Mouse (Mus musculus) granulocyte monocyte progenitor cell, adult 5-6 weeks (primary cell): ENCODE measurements around the gene Duxf3. TPM values are rescaled to one million over a fixed set of nuclear protein-coding genes. Genes with fewer than 3 reads are reported as not detected.
"Not testable (repeated sequence)": the region's sequence is repeated elsewhere in the genome, so short reads cannot be mapped to it uniquely, and the experiment has no call there.

Experiments
- ATAC-seq: replicated peaks from 2 replicates; pipeline ENCODE4 v1.8.0; 2016; ENCODE audit warnings: mild to moderate bottlenecking, moderate TSS enrichment, inconsistent platforms; ENCODE audit not compliant: poor library complexity, severe bottlenecking
- total RNA-seq, 2 experiments: library from RNA; stranded (forward) in 1 of 2; stranded (reverse) in 1 of 2; fragments of 200-712, 200-1000 nt in 1 of 2; fragments of >200 nt in 1 of 2; fragmentation: Nextera tagmentation in 1 of 2; gene quantifications; 2 replicates each; pipeline ENCODE4 v1.2.3; 2014 to 2017

The Duxf3 gene
- total RNA-seq, 2 experiments from 2014 or later: not detected

DNA sequence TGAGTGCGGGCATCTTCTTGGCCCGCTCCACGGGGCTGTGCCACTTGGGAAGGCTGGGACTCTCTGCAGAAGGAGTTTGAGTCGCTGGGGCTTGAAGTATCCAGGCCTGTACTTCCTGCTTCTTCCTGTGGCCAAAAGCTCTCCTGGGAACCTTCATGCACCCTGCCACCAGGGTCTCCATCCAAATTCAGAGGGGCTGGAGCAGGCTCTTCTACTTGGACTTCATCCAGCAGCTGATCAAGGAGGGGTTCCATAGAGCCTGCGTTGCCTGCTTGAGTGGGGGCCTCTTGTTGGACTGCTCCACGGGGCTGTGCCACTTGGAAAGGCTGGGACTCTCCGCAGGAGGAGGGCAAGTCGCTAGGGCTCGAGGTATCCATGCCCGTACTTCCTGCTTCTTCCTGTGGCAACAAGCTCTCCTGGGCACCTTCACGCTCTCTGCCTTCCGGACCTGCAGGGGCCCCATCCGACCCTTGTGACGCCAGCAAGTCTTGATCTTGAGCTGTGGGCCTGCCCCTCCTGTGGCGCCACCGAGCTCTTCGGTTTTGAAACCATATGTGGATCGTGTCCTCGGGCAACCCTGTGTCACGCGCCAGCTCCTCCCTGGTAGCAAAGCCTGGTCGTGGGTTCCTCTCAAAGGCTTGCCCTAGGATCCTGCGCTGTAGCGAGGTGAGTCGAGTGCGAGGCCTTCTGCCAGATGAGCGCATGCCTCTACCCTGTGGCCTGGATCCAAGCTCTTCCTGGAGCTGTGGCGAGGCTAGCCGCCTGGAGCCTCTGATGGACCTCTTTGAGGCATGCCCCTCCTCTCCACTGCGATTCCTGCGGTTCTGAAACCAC lies 8.3 kb downstream of the Duxf3 start:
- not testable (repeated sequence) for ATAC-seq

GRCm38 (mm10) chr10:58223161-58223560 lies 9.3 kb downstream of the Duxf3 start:
- not testable (repeated sequence) for ATAC-seq

DNA sequence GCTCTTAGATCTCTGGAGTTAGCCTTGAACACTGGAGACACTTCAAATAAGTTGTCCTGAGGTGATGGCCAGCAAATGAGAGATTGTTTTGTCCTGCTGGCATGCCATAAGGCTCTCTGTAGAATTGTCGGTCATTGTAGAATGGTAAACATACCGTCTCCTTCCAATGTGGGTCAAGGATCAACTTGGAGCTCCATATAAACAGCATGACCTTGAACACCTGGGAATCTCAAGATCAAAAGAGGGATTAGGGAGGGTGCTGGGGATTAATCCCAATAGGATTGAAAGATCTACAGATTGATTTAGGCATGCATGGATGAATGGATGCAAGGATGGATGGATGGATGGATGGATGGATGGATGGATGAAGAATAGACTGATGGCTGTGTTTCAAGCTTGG lies 10.9 kb downstream of the Duxf3 start:
- ATAC-seq: not testable (repeated sequence)

DNA sequence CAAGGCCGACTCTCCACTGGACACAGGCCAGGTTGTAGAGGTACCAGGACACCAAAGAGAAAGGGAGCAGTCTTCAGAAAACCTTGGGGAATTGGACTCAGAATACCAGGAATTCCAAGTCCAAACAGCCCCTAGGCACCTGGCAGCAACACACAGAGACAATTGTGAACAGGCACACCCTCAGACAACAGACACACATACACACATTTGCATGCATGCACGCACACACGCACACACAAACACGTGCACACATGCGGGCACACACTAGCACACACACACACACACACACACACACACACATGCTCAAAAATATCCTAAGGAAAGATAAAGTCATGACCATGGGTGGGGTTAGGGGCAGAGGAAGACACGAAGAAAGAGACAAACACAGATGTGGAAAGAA lies 11.7 kb downstream of the Duxf3 start:
- no peak for ATAC-seq

DNA sequence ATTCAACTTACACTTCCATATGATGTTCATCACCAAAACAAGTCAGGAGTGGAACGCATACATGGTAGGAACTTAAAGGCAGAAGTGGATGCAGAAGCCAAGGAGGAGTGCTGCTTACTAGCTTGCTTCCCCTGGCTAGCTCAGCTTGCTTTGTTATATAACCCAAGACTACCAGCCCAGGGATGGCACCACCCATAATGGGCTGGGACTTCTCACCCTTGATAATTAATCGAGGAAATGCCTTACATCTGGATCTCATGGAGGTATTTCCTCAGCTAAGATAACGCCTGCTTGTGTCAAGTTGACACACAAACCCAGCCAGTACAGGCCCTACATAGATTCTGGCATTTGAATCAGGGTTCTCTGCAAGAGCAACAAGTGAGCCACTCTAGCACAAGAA lies 15.1 kb downstream of the Duxf3 start:
- no peak for ATAC-seq

GRCm38 (mm10) chr10:58215353-58215752 lies 17.1 kb downstream of the Duxf3 start:
- no peak for ATAC-seq

DNA sequence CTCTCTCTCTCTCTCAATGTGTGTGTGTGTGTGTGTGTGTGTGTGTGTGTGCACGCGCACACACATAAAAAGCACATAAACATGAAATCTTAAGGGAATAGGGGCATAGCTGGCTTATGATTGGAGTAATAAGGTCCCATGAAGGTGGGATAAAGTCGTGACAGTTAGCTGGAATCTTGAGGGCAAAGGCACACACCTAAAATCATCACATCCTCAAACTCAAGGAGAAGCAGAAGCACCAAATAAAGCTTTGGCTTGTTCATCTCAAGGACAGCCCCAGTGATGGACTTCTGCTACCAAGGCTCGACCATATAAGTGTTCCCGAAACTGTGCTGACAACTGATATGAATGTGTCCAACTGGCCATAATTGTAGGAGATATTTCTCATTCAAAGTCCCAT lies 17.5 kb downstream of the Duxf3 start:
- no peak for ATAC-seq

GRCm38 (mm10) chr10:58214497-58214896 lies 18.0 kb downstream of the Duxf3 start:
- ATAC-seq: no peak

DNA sequence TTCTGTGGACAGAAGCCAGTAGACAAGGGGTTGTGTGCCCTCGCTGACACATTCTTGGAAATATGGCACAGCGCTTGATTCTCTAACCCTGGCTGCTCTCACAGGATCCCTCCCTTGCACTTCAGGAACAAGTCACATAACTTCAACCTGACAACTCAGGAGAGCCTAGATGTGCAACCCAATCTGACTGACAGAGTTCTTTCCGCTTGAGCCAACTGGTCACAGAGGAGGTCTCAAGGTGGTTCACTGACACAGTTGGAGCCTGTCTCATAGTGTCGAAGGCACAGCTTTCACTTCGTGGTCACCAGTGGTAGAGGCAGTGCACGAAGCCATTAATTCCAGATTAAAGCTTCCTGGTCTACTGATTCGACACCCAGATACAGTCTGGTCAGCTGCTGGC lies 20.2 kb downstream of the Duxf3 start:
- no peak for ATAC-seq

GRCm38 (mm10) chr10:58211213-58211612 lies 21.3 kb downstream of the Duxf3 start:
- no peak for ATAC-seq

GRCm38 (mm10) chr10:58210514-58210913 lies 22.0 kb downstream of the Duxf3 start:
- ATAC-seq: no peak

DNA sequence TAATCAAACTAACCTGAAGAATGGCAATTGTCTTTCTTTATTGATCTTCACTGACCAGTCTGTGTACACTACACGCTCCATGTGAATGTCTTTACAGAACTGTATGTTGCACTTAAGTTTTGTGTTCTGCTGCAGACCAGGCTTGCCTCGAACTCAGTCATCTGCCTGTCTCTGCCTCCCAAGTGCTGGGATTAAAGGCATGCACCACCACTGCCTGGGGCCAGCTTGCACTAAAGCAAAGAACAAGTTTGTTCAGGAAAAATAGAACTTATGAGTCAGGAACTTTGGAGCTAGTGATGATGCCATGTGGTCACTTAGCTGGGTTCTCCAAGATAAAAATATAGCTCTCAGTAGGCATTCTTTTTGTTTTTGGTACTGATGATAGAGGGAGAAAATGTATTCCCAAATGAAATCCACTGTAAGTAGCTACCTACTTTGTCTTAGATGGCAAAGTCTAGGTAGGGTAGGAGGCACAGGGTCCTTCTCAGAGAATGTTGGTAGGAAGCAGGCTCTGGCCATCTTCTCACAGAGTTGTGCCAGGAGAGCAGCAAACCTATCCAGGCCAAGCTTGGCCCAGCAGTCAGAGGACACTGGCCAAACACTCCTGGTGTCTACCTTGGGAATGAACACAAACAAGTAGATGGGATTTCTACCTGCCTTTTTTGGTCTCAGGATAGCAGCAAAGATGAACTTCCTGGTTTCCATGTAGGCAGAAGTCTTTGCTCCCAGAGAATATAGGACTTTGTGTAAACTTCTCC lies 22.6 kb downstream of the Duxf3 start:
- no peak for ATAC-seq

DNA sequence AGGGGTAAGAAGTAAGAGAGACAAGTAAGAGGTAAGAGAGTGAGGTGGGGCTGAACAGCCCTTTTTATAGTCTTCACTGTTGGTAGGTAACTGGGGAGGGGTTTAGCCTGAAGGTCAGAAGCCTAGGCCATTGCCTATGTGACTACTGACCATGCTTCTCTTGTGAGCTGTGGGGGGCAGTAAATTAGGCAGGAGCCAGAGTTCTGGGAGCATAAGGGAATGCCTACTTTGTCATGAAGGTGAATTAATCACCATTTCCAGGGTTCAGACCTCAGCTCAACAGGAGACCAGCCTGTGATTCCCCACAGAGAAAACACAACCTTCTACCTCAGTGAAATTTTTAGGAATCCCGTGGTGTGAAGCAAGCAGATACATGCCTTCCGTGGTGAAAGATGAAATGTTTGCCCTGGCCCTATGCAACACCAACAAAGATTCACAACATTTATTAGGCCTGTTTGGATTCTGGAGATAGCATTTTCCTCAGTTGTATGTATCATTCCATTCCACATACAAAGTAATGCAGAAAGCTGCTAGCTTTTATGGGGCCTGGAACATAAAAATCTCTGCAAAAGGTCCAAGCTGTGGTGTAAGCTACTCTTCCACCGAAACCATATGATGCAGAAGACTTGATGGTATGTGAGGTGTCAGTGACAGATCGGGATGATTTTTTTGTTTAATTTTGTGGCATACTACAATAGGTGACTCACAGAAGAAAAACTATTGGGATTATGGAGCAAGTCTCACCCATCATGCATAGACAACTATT lies 25.7 kb downstream of the Duxf3 start:
- ATAC-seq: no peak

GRCm38 (mm10) chr10:58205986-58206385 lies 26.5 kb downstream of the Duxf3 start:
- no peak for ATAC-seq

Other genes starting within 250 kb of the Duxf3 start
- gene AW822073, start 7.7 kb downstream of the Duxf3 start, total RNA-seq (2014; fragmentation: Nextera tagmentation): 1.8 TPM in 1 of 2 replicates, not detected in the other
- not detected in 2 replicates for gene AW822073, start 7.7 kb downstream of the Duxf3 start, total RNA-seq (2017)
- gene Gm4981, start 4.0 kb upstream of the Duxf3 start, total RNA-seq (2014; fragmentation: Nextera tagmentation): not detected in 2 replicates
- gene Gm4981, start 4.0 kb upstream of the Duxf3 start, total RNA-seq (2017): not detected in 2 replicates
- 34.0 and 49.8 TPM in 2 replicates for gene Gcc2, start 22.8 kb upstream of the Duxf3 start, total RNA-seq (2014; fragmentation: Nextera tagmentation)
- 37.0 and 44.1 TPM in 2 replicates for gene Gcc2, start 22.8 kb upstream of the Duxf3 start, total RNA-seq (2017)
- 61.1 and 85.1 TPM in 2 replicates for gene Lims1, start 90.8 kb upstream of the Duxf3 start, total RNA-seq (2014; fragmentation: Nextera tagmentation)
- gene Lims1, start 90.8 kb upstream of the Duxf3 start, total RNA-seq (2017): 72.9 and 90.6 TPM in 2 replicates
- gene Ranbp2, start 214.2 kb upstream of the Duxf3 start, total RNA-seq (2014; fragmentation: Nextera tagmentation): 96.7 and 115 TPM in 2 replicates
- gene Ranbp2, start 214.2 kb upstream of the Duxf3 start, total RNA-seq (2017): 206 and 245 TPM in 2 replicates